Mouse (Mus musculus): ENCODE data around the gene Bbof1. TPM values are rescaled to one million over a fixed set of nuclear protein-coding genes. Genes with fewer than 3 reads are reported as not detected.

Gene Bbof1
- polyA plus RNA-seq, 1 experiment from 2014 or later: 0.81 TPM

DNA sequence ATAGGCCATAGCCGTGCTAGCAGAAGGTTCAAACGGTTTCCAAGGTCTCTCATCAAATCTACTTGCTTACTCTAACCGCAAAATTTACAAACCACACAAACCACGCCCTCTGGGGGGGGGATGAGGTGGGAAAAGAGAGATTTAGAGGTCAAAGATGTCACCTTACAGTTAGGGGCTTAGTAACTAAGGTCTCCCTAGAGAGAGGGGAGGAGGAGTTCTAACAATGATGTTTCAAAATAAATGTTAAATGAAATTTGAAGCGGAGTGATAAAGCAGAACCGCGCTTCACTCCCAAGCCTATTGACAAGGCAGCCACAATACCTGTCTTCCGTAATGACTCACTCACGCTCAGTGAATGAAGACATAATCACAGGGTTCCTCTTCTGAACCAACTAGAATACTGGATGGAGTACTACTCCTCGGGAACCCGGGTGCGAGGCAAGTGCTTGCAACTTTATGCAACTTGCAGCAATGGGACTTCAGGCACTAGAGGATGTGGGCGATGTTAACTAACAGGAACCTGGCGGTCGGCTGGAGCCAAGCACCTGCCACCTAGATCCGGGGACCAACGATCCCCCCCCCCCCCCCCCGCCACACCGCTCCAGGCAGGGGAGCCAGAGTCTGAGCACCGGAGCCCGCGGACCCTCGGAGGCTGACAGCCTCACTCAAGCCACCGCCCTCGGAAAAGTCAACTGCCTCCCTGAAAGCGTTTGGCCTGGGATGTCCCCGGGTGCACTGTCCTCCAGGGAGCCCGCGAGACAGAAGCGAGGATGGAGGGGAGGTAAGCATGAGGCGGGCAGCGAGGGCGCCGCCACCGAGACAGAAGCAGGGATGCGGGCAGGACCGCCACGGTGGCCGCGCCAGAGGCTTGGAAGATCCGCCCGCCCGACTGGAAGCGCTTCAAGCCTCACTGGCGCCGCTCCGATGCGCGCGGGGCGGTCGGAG lies 725 bp upstream of the Bbof1 start:
- Histone ChIP-seq H3K4me2 (peak overlapping the region; percentile 96), H3K4me1 (ENCODE audit: control insufficient read depth, insufficient read depth, low read length) (peaks cover 5% of the 10 kb centered on the region), H3K27me3 (ENCODE audit: control insufficient read depth, insufficient read depth, low read length) (peaks cover 2% of the 10 kb centered on the region; the same call in 1 of the 2 replicates), H3K9ac (ENCODE audit: low read length) (peak overlapping the region; percentile 85), H3K4me3 (ENCODE audit: low read depth, low read length) (peak overlapping the region; percentile 69), H3K27ac (ENCODE audit: low read depth, low read length) (peak overlapping the region; percentile 59), H3K36me3 (ENCODE audit: control insufficient read depth, insufficient read depth, low read length) (no peaks in the 10 kb centered on the region), H3K9me3 (ENCODE audit: control insufficient read depth, low read length) (no peaks in the 10 kb centered on the region)
- 3% methylated on average over 39 of the region's 52 CpGs for WGBS
- ATAC-seq (ENCODE audit: low FRiP score) (no peak; the same call in none of the 2 replicates), DNase-seq (ENCODE audit: low spot score, missing footprints) (peak; percentile 87)

- Histone ChIP-seq H3K4me1 (ENCODE audit: control insufficient read depth, insufficient read depth, low read length) (peaks cover 4% of the 10 kb centered on the region; the same call in 1 of the 2 replicates), H3K36me3 (ENCODE audit: control insufficient read depth, insufficient read depth, low read length) (no peaks in the 10 kb centered on the region; the same call in 1 of the 2 replicates), H3K27ac (ENCODE audit: low read depth, low read length) (no peak within 1 kb of the TSS), H3K9ac (ENCODE audit: low read length) (peak within 1 kb of the TSS; percentile 74), H3K9me3 (ENCODE audit: control insufficient read depth, low read length) (no peaks in the 10 kb centered on the region), H3K4me3 (ENCODE audit: low read depth, low read length) (peak within 1 kb of the TSS; percentile 41), H3K27me3 (ENCODE audit: control insufficient read depth, insufficient read depth, low read length) (no peaks in the 10 kb centered on the region), H3K4me2 (peak within 1 kb of the TSS; percentile 77)
- WGBS: 3% methylated on average over 50 of the region's 50 CpGs
- peak; percentile 98 for DNase-seq (ENCODE audit: low spot score, missing footprints)
- ATAC-seq (ENCODE audit: low FRiP score): peak; percentile 90
These were observed 8.1 kb downstream of the Bbof1 start, which contains the start of gene Rnf113a2 for GRCm38 (mm10) chr12:84416834-84417604. Gene Rnf113a2, plus strand, starts transcription at chr12:84417196.

DNA sequence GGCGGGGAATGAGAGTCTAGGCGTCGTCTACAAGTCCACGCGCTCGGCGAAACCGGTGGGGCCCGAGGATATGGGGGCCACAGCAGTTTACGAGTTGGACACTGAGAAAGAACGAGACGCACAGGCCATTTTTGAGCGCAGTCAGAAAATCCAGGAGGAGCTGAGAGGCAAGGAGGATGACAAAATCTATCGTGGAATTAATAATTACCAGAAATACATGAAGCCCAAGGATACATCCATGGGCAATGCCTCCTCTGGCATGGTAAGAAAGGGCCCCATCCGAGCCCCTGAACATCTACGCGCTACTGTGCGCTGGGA lies 8.7 kb downstream of the Bbof1 start:
- H3K27ac ChIP-seq (ENCODE audit: low read depth, low read length): no peak overlapping the region
- WGBS: 33% methylated on average over 18 of the region's 18 CpGs
- H3K4me3 ChIP-seq (ENCODE audit: low read depth, low read length): peak overlapping the region; percentile 41
- H3K4me2 ChIP-seq: peak overlapping the region; percentile 77
- H3K9me3 ChIP-seq (ENCODE audit: control insufficient read depth, low read length): no peaks in the 10 kb centered on the region
- no peaks in the 10 kb centered on the region for H3K27me3 ChIP-seq (ENCODE audit: control insufficient read depth, insufficient read depth, low read length)
- peaks cover 4% of the 10 kb centered on the region; the same call in 1 of the 2 replicates for H3K4me1 ChIP-seq (ENCODE audit: control insufficient read depth, insufficient read depth, low read length)
- DNase-seq (ENCODE audit: low spot score, missing footprints) (no peak), ATAC-seq (ENCODE audit: low FRiP score) (no peak)
- peak overlapping the region; percentile 74 for H3K9ac ChIP-seq (ENCODE audit: low read length)
- no peaks in the 10 kb centered on the region; the same call in 1 of the 2 replicates for H3K36me3 ChIP-seq (ENCODE audit: control insufficient read depth, insufficient read depth, low read length)

DNA sequence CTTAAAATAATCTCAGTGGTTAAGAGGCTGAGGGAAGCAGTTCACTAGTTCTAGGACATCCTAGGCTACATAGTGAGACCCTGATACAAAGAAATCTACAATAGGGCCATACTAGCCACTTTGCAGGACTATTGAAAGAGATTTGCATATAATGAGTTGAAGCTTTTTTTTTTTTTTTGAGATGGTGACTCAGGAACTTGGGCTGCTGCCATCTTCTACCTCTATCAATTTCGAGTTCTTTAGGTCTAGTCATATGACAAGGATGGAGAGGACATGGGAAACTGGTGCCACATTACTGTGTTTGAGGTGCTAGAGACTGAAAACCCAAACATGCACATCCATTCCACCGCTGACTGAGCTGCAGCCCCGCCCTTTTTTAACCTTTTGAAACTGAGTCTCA lies 15.1 kb downstream of the Bbof1 start:
- Histone ChIP-seq H3K9me3 (ENCODE audit: control insufficient read depth, low read length) (no peaks in the 10 kb centered on the region), H3K4me3 (ENCODE audit: low read depth, low read length) (no peak overlapping the region), H3K36me3 (ENCODE audit: control insufficient read depth, insufficient read depth, low read length) (no peaks in the 10 kb centered on the region), H3K27me3 (ENCODE audit: control insufficient read depth, insufficient read depth, low read length) (no peaks in the 10 kb centered on the region), H3K4me2 (no peak overlapping the region), H3K9ac (ENCODE audit: low read length) (no peak overlapping the region), H3K27ac (ENCODE audit: low read depth, low read length) (no peak overlapping the region), H3K4me1 (ENCODE audit: control insufficient read depth, insufficient read depth, low read length) (no peaks in the 10 kb centered on the region)
- DNase-seq (ENCODE audit: low spot score, missing footprints) (no peak), ATAC-seq (ENCODE audit: low FRiP score) (no peak)
- WGBS: 50% methylated on average over 3 of the region's 3 CpGs

- Histone ChIP-seq H3K9me3 (ENCODE audit: control insufficient read depth, low read length) (no peaks in the 10 kb centered on the region), H3K4me3 (ENCODE audit: low read depth, low read length) (no peak overlapping the region), H3K27ac (ENCODE audit: low read depth, low read length) (no peak overlapping the region), H3K4me2 (no peak overlapping the region), H3K9ac (ENCODE audit: low read length) (no peak overlapping the region), H3K27me3 (ENCODE audit: control insufficient read depth, insufficient read depth, low read length) (no peaks in the 10 kb centered on the region), H3K4me1 (ENCODE audit: control insufficient read depth, insufficient read depth, low read length) (no peaks in the 10 kb centered on the region), H3K36me3 (ENCODE audit: control insufficient read depth, insufficient read depth, low read length) (no peaks in the 10 kb centered on the region)
- 95% methylated on average over 2 of the region's 2 CpGs for WGBS
- DNase-seq (ENCODE audit: low spot score, missing footprints) (no peak), ATAC-seq (ENCODE audit: low FRiP score) (no peak)
These were observed 21.0 kb downstream of the Bbof1 start for GRCm38 (mm10) chr12:84429825-84430224.

DNA sequence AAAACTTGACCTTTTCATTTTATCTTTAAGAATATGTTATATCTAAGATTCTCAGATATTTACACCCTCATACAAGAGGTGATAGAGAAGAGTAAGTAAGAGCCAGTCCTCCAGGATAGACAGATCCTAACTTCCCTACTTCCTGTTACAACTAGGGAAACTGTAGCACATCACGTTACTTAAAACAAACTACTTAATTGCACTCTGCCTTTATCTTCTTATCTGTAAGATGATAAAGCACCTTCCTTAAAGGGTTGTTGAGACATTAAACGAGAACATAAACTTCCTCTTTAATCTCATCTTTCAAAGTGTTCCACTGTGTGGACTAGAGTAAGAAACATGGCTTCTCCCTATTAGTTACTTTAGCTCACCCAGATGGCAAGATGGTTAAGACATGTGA lies 29.8 kb downstream of the Bbof1 start:
- Histone ChIP-seq H3K4me3 (ENCODE audit: low read depth, low read length) (no peak overlapping the region), H3K27ac (ENCODE audit: low read depth, low read length) (no peak overlapping the region), H3K4me2 (no peak overlapping the region), H3K9me3 (ENCODE audit: control insufficient read depth, low read length) (no peaks in the 10 kb centered on the region), H3K36me3 (ENCODE audit: control insufficient read depth, insufficient read depth, low read length) (no peaks in the 10 kb centered on the region), H3K27me3 (ENCODE audit: control insufficient read depth, insufficient read depth, low read length) (no peaks in the 10 kb centered on the region), H3K9ac (ENCODE audit: low read length) (no peak overlapping the region), H3K4me1 (ENCODE audit: control insufficient read depth, insufficient read depth, low read length) (no peaks in the 10 kb centered on the region)
- no peak for ATAC-seq (ENCODE audit: low FRiP score)
- no peak for DNase-seq (ENCODE audit: low spot score, missing footprints)
- 80% methylated on average over 2 of the region's 2 CpGs for WGBS

GRCm38 (mm10) chr12:84442526-84442925 lies 33.7 kb downstream of the Bbof1 start:
- no peaks in the 10 kb centered on the region for H3K27me3 ChIP-seq (ENCODE audit: control insufficient read depth, insufficient read depth, low read length)
- 72% methylated on average over 4 of the region's 4 CpGs for WGBS
- no peak overlapping the region for H3K9ac ChIP-seq (ENCODE audit: low read length)
- H3K4me3 ChIP-seq (ENCODE audit: low read depth, low read length): no peak overlapping the region
- ATAC-seq (ENCODE audit: low FRiP score): no peak
- no peak overlapping the region for H3K4me2 ChIP-seq
- no peak overlapping the region for H3K27ac ChIP-seq (ENCODE audit: low read depth, low read length)
- DNase-seq (ENCODE audit: low spot score, missing footprints): no peak
- no peaks in the 10 kb centered on the region for H3K4me1 ChIP-seq (ENCODE audit: control insufficient read depth, insufficient read depth, low read length)
- no peaks in the 10 kb centered on the region for H3K36me3 ChIP-seq (ENCODE audit: control insufficient read depth, insufficient read depth, low read length)
- no peaks in the 10 kb centered on the region for H3K9me3 ChIP-seq (ENCODE audit: control insufficient read depth, low read length)

DNA sequence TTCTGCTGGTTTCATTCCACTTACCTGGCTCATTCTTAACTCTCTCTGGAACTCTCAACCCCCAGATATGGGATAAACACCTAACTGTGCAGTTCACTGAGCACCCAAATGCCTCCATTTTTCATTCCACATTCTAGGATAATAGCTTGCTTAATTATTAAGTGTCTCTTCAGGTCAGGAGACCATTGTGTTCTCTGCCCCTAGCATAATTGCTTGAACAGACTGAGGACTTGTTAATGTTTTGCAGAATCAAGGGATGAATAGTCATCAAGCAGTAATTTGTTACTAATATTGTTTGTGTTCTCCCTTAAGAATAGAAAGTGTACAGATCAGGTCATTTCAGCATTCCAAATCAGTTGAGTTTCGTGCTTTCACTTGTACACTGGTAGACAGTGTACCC lies 38.5 kb downstream of the Bbof1 start:
- Histone ChIP-seq H3K27me3 (ENCODE audit: control insufficient read depth, insufficient read depth, low read length) (no peaks in the 10 kb centered on the region), H3K27ac (ENCODE audit: low read depth, low read length) (no peak overlapping the region), H3K36me3 (ENCODE audit: control insufficient read depth, insufficient read depth, low read length) (no peaks in the 10 kb centered on the region), H3K4me3 (ENCODE audit: low read depth, low read length) (no peak overlapping the region), H3K4me2 (no peak overlapping the region), H3K4me1 (ENCODE audit: control insufficient read depth, insufficient read depth, low read length) (peaks cover 11% of the 10 kb centered on the region), H3K9me3 (ENCODE audit: control insufficient read depth, low read length) (no peaks in the 10 kb centered on the region), H3K9ac (ENCODE audit: low read length) (no peak overlapping the region)
- WGBS: 87% methylated on average over 1 of the region's 1 CpGs
- ATAC-seq (ENCODE audit: low FRiP score): no peak
- no peak for DNase-seq (ENCODE audit: low spot score, missing footprints)

DNA sequence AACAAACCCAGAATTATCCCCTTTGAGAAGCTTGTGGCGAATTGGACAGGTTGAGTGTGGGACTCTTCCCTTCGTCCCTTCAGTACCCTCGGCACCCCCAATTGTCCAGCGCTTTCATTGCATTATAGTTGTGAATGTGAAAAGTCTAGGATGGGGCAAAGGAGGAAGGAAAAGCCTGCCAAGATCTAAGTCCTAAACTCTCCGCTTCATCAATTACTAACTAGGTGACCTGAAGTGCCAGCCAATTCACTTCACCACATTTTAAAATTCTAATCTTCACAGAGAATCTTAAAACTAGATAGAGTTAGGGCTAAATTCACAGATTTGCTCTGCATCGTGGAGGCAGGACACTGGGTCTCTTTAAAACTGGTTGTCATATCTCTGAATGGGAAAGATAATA lies 39.3 kb downstream of the Bbof1 start:
- whole genome bisulfite sequencing: 81% methylated on average over 6 of the region's 6 CpGs
- H3K36me3 ChIP-seq (ENCODE audit: control insufficient read depth, insufficient read depth, low read length): no peaks in the 10 kb centered on the region
- no peak overlapping the region for H3K9ac ChIP-seq (ENCODE audit: low read length)
- no peak overlapping the region for H3K4me3 ChIP-seq (ENCODE audit: low read depth, low read length)
- ATAC-seq (ENCODE audit: low FRiP score): no peak
- no peaks in the 10 kb centered on the region for H3K27me3 ChIP-seq (ENCODE audit: control insufficient read depth, insufficient read depth, low read length)
- H3K4me1 ChIP-seq (ENCODE audit: control insufficient read depth, insufficient read depth, low read length): peaks cover 11% of the 10 kb centered on the region
- no peak overlapping the region for H3K27ac ChIP-seq (ENCODE audit: low read depth, low read length)
- DNase-seq (ENCODE audit: low spot score, missing footprints): no peak
- no peaks in the 10 kb centered on the region for H3K9me3 ChIP-seq (ENCODE audit: control insufficient read depth, low read length)
- no peak overlapping the region for H3K4me2 ChIP-seq
